Mouse (Mus musculus) brain, adult 2 months (tissue): Measurements from ENCODE around the gene Vmn1r137.
"Not testable (repeated sequence)": the region's sequence is repeated elsewhere in the genome, so short reads cannot be mapped to it uniquely, and the experiment has no call there.

Experiments
- DNase-seq: peaks from one replicate; pipeline ENCODE4 v3.0.0; 2011; ENCODE audit warnings: low read depth, low spot score

Vmn1r137 gene

GRCm38 (mm10) chr7:21994287-21994686, at the start of gene Vmn1r137:
Gene Vmn1r137, plus strand, starts transcription at chr7:21994587.
- not testable (repeated sequence) for DNase-seq

GRCm38 (mm10) chr7:22028797-22029196, 34.4 kb downstream of the Vmn1r137 start, which contains the start of gene Vmn1r138:
Gene Vmn1r138, minus strand, starts transcription at chr7:22028897.
- not testable (repeated sequence) for DNase-seq
